Mouse (Mus musculus): ENCODE measurements around the gene Mbd3l2.

- no peak for TF ChIP-seq CTCF (IDR thresholded peaks at IDR 0.05; ENCODE audit: control insufficient read depth, insufficient read depth, insufficient replicate concordance, low read depth, low read length)
- no peak for TF ChIP-seq POLR2A (IDR thresholded peaks at IDR 0.05; ENCODE audit: control insufficient read depth, low read depth, low read length)
Measured at GRCm38 (mm10) chr9:18431687-18432086, 1.2 kb downstream of the Mbd3l2 start.

All from testis, adult 2 months (tissue).